Mouse (Mus musculus) midbrain, embryonic 10.5 days (tissue): Measurements from ENCODE around the gene Hyal3. TPM values are rescaled to one million over a fixed set of nuclear protein-coding genes. Genes with fewer than 3 reads are reported as not detected.

Experiments
- DNase-seq: peaks from one replicate; pipeline ENCODE4 v3.0.0-alpha.2; 2017; ENCODE audit warnings: low spot score
- H3K27ac ChIP-seq: fragments of 300-500 bp; sonication (generic); replicated peaks from 2 replicates; pipeline ENCODE4 v1.5.1; 2016; ENCODE audit warnings: mild to moderate bottlenecking
- H3K27me3 ChIP-seq: fragments of 300-500 bp; sonication (generic); 2 replicates; pipeline ENCODE4 v1.6.1; 2016; ENCODE audit warnings: low read depth, mild to moderate bottlenecking; ENCODE audit not compliant: poor library complexity, severe bottlenecking
- H3K36me3 ChIP-seq: fragments of 300-500 bp; sonication (generic); 2 replicates; pipeline ENCODE4 v1.6.1; 2016; ENCODE audit warnings: mild to moderate bottlenecking, moderate library complexity
- H3K4me1 ChIP-seq: fragments of 300-500 bp; sonication (generic); 2 replicates; pipeline ENCODE4 v1.6.1; 2016
- H3K4me3 ChIP-seq: fragments of 300-500 bp; sonication (generic); 2 replicates; pipeline ENCODE4 v1.5.1; 2016; ENCODE audit warnings: mild to moderate bottlenecking, moderate library complexity
- H3K9me3 ChIP-seq: fragments of 300-500 bp; sonication (generic); replicated peaks from 2 replicates; pipeline ENCODE4 v1.6.1; 2016; ENCODE audit warnings: mild to moderate bottlenecking
- WGBS: fragments of 180-500 bp; shearing (Covaris S2); methylation state at CpG from one replicate; pipeline ENCODE4 v1.1.7; 2016; 5-methylcytosine and 5-hydroxymethylcytosine counted together
- polyA plus RNA-seq: library from polyadenylated mRNA; unstranded; fragments of >200 nt; fragmentation: Nextera tagmentation; extraction: Ambion mirVana; gene quantifications from 2 replicates; pipeline ENCODE4 v1.2.1, GENCODE M21; 2016

Hyal3 gene
- polyA plus RNA-seq, 1 experiment from 2014 or later, result 0.62 TPM

GRCm38 (mm10) chr9:107631861-107632260 is 51.2 kb downstream of the Hyal3 start:
- Histone ChIP-seq H3K36me3 (peaks cover 39% of the 10 kb centered on the region), H3K9me3 (no peaks in the 10 kb centered on the region), H3K27ac (peak overlapping the region; percentile 98), H3K27me3 (no peaks in the 10 kb centered on the region), H3K4me3 (peak overlapping the region; percentile 94), H3K4me1 (peaks cover 96% of the 10 kb centered on the region)
- 70% methylated on average over 8 of the region's 8 CpGs for WGBS
- no peak for DNase-seq

DNA sequence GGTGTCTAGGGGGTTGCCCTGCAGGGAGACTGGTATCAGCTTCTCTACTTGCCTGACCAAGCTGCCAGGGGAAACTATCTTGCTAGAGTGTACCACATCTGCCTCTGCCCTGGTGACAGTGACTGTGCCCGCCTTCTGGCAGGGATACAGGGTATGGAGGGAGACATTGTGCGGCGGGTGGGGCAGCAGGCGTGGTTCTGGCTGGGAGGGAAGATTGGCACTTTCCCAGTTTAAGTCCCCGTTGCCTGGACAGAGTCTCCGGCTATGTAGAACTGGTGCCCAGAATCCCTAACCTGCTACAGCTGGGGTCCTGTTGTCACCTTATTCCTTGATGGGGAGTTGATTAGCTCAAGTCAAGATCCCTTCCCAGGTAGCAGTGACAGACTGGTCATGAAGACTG is 51.9 kb downstream of the Hyal3 start:
- 52% methylated on average over 6 of the region's 6 CpGs for WGBS
- DNase-seq, result no peak
- Histone ChIP-seq H3K4me3 (peak overlapping the region; percentile 94), H3K27me3 (no peaks in the 10 kb centered on the region), H3K36me3 (peaks cover 39% of the 10 kb centered on the region), H3K9me3 (no peaks in the 10 kb centered on the region), H3K27ac (peak overlapping the region; percentile 98), H3K4me1 (peaks cover 96% of the 10 kb centered on the region)

DNA sequence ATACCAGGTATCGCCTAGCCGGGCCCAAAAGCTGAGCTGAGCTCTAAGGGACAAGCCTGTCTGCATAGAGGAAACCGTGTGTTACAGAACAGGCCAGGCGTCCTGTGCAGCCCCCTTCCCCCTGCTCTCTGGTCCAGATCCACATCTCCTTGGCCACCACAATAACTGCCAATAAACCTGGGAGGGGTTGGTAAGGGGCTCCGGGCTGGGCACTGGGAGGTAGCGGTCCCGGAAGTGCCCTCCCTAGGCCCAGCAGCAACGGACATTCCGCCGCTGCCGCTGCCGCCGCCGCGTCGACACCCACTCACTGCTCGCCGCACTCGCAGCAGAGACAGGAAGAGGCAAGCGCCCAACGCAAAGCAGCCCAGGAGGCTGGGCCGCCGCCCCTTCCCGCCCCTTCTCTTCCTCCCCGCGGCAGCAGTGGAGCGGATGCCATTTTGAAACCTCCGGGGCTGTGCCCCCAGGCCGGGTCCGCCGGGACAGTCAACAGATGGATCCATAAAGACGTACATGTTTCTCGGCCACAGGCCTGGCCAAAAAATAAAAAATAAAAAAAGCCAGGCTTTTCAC is 52.6 kb downstream of the Hyal3 start:
- peaks cover 96% of the 10 kb centered on the region for H3K4me1 ChIP-seq
- no peaks in the 10 kb centered on the region for H3K27me3 ChIP-seq
- peak; percentile 74 for DNase-seq
- peaks cover 32% of the 10 kb centered on the region for H3K36me3 ChIP-seq
- under 1% methylated on average over 33 of the region's 33 CpGs for WGBS
- H3K4me3 ChIP-seq, result peak overlapping the region; percentile 94
- H3K9me3 ChIP-seq, result no peaks in the 10 kb centered on the region
- peak overlapping the region; percentile 98 for H3K27ac ChIP-seq

- peaks cover 25% of the 10 kb centered on the region for H3K36me3 ChIP-seq
- peak overlapping the region; percentile 98 for H3K27ac ChIP-seq
- WGBS, result 1% methylated on average over 15 of the region's 15 CpGs
- peak; percentile 53 for DNase-seq
- no peaks in the 10 kb centered on the region for H3K27me3 ChIP-seq
- H3K9me3 ChIP-seq, result no peaks in the 10 kb centered on the region
- peaks cover 90% of the 10 kb centered on the region for H3K4me1 ChIP-seq
- peak overlapping the region; percentile 94 for H3K4me3 ChIP-seq
Observed at GRCm38 (mm10) chr9:107633661-107634405, 53.2 kb downstream of the Hyal3 start.

- DNase-seq, result no peak
- WGBS, result under 1% methylated on average over 35 of the region's 35 CpGs
- peak overlapping the region; percentile 98 for H3K27ac ChIP-seq
- peak overlapping the region; percentile 94 for H3K4me3 ChIP-seq
- H3K9me3 ChIP-seq, result no peaks in the 10 kb centered on the region
- H3K27me3 ChIP-seq, result no peaks in the 10 kb centered on the region
- peaks cover 19% of the 10 kb centered on the region for H3K36me3 ChIP-seq
- H3K4me1 ChIP-seq, result peaks cover 90% of the 10 kb centered on the region
Observed at GRCm38 (mm10) chr9:107634406-107635278, 54.0 kb downstream of the Hyal3 start.

- Histone ChIP-seq H3K27ac (peak within 1 kb of the TSS; percentile 98), H3K9me3 (no peaks in the 10 kb centered on the region), H3K4me1 (peaks cover 90% of the 10 kb centered on the region), H3K36me3 (peaks cover 19% of the 10 kb centered on the region), H3K4me3 (peak within 1 kb of the TSS; percentile 94), H3K27me3 (no peaks in the 10 kb centered on the region)
- WGBS, result 3% methylated on average over 38 of the region's 38 CpGs
- peak; percentile 97 for DNase-seq
Observed at GRCm38 (mm10) chr9:107635279-107636028, 54.8 kb downstream of the Hyal3 start, which contains the start of gene Gnai2. Gene Gnai2, minus strand, starts transcription at chr9:107635367.

Other genes starting within 250 kb of the Hyal3 start
- gene Hemk1, start 242.5 kb upstream of the Hyal3 start, polyA plus RNA-seq, result 13.5 and 15.2 TPM in 2 replicates
- 1.8 and 2.5 TPM in 2 replicates for gene 6430571L13Rik, start 240.2 kb upstream of the Hyal3 start, polyA plus RNA-seq
- gene Cacna2d2, start 181.2 kb upstream of the Hyal3 start, polyA plus RNA-seq, result 1.00 and 1.7 TPM in 2 replicates
- gene Tmem115, start 46.9 kb upstream of the Hyal3 start, polyA plus RNA-seq, result 38.6 and 39.5 TPM in 2 replicates
- 20.5 and 22.6 TPM in 2 replicates for gene Cyb561d2, start 38.6 kb upstream of the Hyal3 start, polyA plus RNA-seq
- gene Nprl2, start 38.6 kb upstream of the Hyal3 start, polyA plus RNA-seq, result 37.1 and 40.4 TPM in 2 replicates
- gene Zmynd10, start 33.5 kb upstream of the Hyal3 start, polyA plus RNA-seq, result 0.75 and 1.1 TPM in 2 replicates
- 54.2 and 54.8 TPM in 2 replicates for gene Rassf1, start 29.3 kb upstream of the Hyal3 start, polyA plus RNA-seq
- gene Tusc2, start 17.6 kb upstream of the Hyal3 start, polyA plus RNA-seq, result 79.2 and 84.3 TPM in 2 replicates
- 143 and 150 TPM in 2 replicates for gene Hyal2, start 12.9 kb upstream of the Hyal3 start, polyA plus RNA-seq
- 6.8 and 9.3 TPM in 2 replicates for gene Hyal1, start 3.9 kb upstream of the Hyal3 start, polyA plus RNA-seq
- gene Naa80, start 1.9 kb upstream of the Hyal3 start, polyA plus RNA-seq, result 17.6 and 18.2 TPM in 2 replicates
- gene Ifrd2, start 6.8 kb downstream of the Hyal3 start, polyA plus RNA-seq, result 46.3 and 56.8 TPM in 2 replicates
- 1.8 and 3.2 TPM in 2 replicates for gene Sema3b, start 28.4 kb downstream of the Hyal3 start, polyA plus RNA-seq
- gene Gnai2, start 54.5 kb downstream of the Hyal3 start, polyA plus RNA-seq, result 629 and 656 TPM in 2 replicates
- gene Slc38a3, start 88.7 kb downstream of the Hyal3 start, polyA plus RNA-seq, result 9.3 and 11.6 TPM in 2 replicates
- gene Gnat1, start 98.9 kb downstream of the Hyal3 start, polyA plus RNA-seq, result 3.2 and 3.6 TPM in 2 replicates
- gene Sema3f, start 129.7 kb downstream of the Hyal3 start, polyA plus RNA-seq, result 14.9 and 17.2 TPM in 2 replicates
- 200 and 220 TPM in 2 replicates for gene Rbm5, start 190.2 kb downstream of the Hyal3 start, polyA plus RNA-seq